Mouse (Mus musculus): ENCODE data around the gene Cdc7. TPM values are rescaled to one million over a fixed set of nuclear protein-coding genes. Genes with fewer than 3 reads are reported as not detected.

Cdc7 gene
- total and polyA plus RNA-seq, 3 experiments: 25.4 to 42.6 (median 27.8) TPM

GRCm38 (mm10) chr5:106989181-106989580 lies 25.1 kb downstream of the Cdc7 start:
- H3K4me1 ChIP-seq (ENCODE audit: control insufficient read depth in 1 of 2, insufficient read depth in 2 of 2): no peaks in the 10 kb centered on the region

GRCm38 (mm10) chr5:106989786-106990185 lies 25.7 kb downstream of the Cdc7 start:
- Histone ChIP-seq H3K4me2 (ENCODE audit: insufficient read depth, low read depth, poor library complexity, severe bottlenecking) (no peak overlapping the region; the same call in 1 of the 2 replicates), H3K4me1 (ENCODE audit: control insufficient read depth in 1 of 2, insufficient read depth in 2 of 2) (peaks cover 0 to 6% of the 10 kb centered on the region in 2 experiments; a peak in 2 of 4 replicates), H3K79me2 (replicated peaks; ENCODE audit: control insufficient read depth, extremely low read depth, insufficient read depth, poor library complexity, severe bottlenecking) (no peaks in the 10 kb centered on the region), H3K36me3 (replicated peaks in 1 of 2; ENCODE audit: control insufficient read depth in 1 of 2, insufficient read depth in 1 of 2, low read length in 1 of 2) (peaks cover 3 to 17% of the 10 kb centered on the region in 2 experiments), H3K9me3 (replicated peaks; ENCODE audit: low read length) (no peaks in the 10 kb centered on the region), H3K27me3 (replicated peaks) (no peaks in the 10 kb centered on the region), H3K4me3 (replicated peaks in 1 of 3; ENCODE audit: low read depth in 2 of 3, low read length in 2 of 3, poor library complexity in 1 of 3) (no peak overlapping the region), H3K27ac (ENCODE audit: insufficient read depth, low read depth) (no peak overlapping the region), H3K9ac (ENCODE audit: insufficient read depth, low read depth) (no peak overlapping the region)
- in situ Hi-C loops (cut with MboI; ENCODE audit: low pct_ligation_motif_present, low pct_unique_long_range_greater_than_20kb, low sequenced_read_pairs) (loop anchor here (10.0 to 25.0 kb wide), 2 partner anchors 295 to 523 kb away; partner anchors contain the start of genes Gm42669 and Tgfbr3), dilution Hi-C loops (cut with MboI; ENCODE audit: extremely low pct_ligation_motif_present, extremely low pct_unique_long_range_greater_than_20kb, low sequenced_read_pairs) (no loop called here)
- DNase-seq (ENCODE audit: extremely low read depth): no peak
- TF ChIP-seq GABPA (IDR thresholded peaks at IDR 0.05; ENCODE audit: insufficient replicate concordance, low read depth, low read length) (no peak), ELF1 (IDR thresholded peaks at IDR 0.05; ENCODE audit: low read depth, low read length) (no peak), UBTF (IDR thresholded peaks at IDR 0.05; ENCODE audit: low read depth, low read length) (no peak), MAFK (IDR thresholded peaks at IDR 0.05; ENCODE audit: insufficient replicate concordance, low read length) (no peak), ZMIZ1 (IDR thresholded peaks at IDR 0.05; ENCODE audit: low read depth, low read length) (no peak), SIN3A (IDR thresholded peaks at IDR 0.05; ENCODE audit: low read length) (no peak), RAD21 (IDR thresholded peaks at IDR 0.05; ENCODE audit: low read depth, low read length) (no peak), USF1 (IDR thresholded peaks at IDR 0.05; ENCODE audit: low read depth, low read length) (no peak), MYC (IDR thresholded peaks at IDR 0.05; ENCODE audit: low read depth, low read length) (no peak), BHLHE40 (IDR thresholded peaks at IDR 0.05; ENCODE audit: low read depth, low read length) (no peak), MAZ (IDR thresholded peaks at IDR 0.05; ENCODE audit: low read depth, low read length) (no peak), RCOR1 (conservative IDR thresholded peaks at IDR 0.05; ENCODE audit: low read depth, low read length) (no peak), CTCF (conservative IDR thresholded peaks at IDR 0.05 in 1 of 2, IDR thresholded peaks at IDR 0.05 in 1 of 2; ENCODE audit: low read depth in 2 of 2, low read length in 2 of 2) (no peak), JUN (IDR thresholded peaks at IDR 0.05; ENCODE audit: insufficient read depth, low read depth, low read length) (no peak), POLR2A (IDR thresholded peaks at IDR 0.05; ENCODE audit: low read depth, low read length) (no peak), IRF4 (IDR thresholded peaks at IDR 0.05; ENCODE audit: low read depth, low read length) (no peak), TCF12 (IDR thresholded peaks at IDR 0.05; ENCODE audit: low read depth, low read length) (no peak)

More at GRCm38 (mm10) chr5:106989181-106989580, 25.1 kb downstream of the Cdc7 start:
- Histone ChIP-seq H3K79me2 (replicated peaks; ENCODE audit: control insufficient read depth, extremely low read depth, insufficient read depth, poor library complexity, severe bottlenecking) (no peaks in the 10 kb centered on the region), H3K36me3 (replicated peaks in 1 of 2; ENCODE audit: control insufficient read depth in 1 of 2, insufficient read depth in 1 of 2, low read length in 1 of 2) (peaks cover 8 to 23% of the 10 kb centered on the region in 2 experiments), H3K4me2 (ENCODE audit: insufficient read depth, low read depth, poor library complexity, severe bottlenecking) (no peak overlapping the region), H3K27me3 (replicated peaks) (no peaks in the 10 kb centered on the region), H3K27ac (ENCODE audit: insufficient read depth, low read depth) (no peak overlapping the region), H3K9me3 (replicated peaks; ENCODE audit: low read length) (no peaks in the 10 kb centered on the region), H3K9ac (ENCODE audit: insufficient read depth, low read depth) (no peak overlapping the region), H3K4me3 (replicated peaks in 1 of 3; ENCODE audit: low read depth in 2 of 3, low read length in 2 of 3, poor library complexity in 1 of 3) (no peak overlapping the region)
- dilution Hi-C loops (cut with MboI; ENCODE audit: extremely low pct_ligation_motif_present, extremely low pct_unique_long_range_greater_than_20kb, low sequenced_read_pairs) (no loop called here), in situ Hi-C loops (cut with MboI; ENCODE audit: low pct_ligation_motif_present, low pct_unique_long_range_greater_than_20kb, low sequenced_read_pairs) (loop anchor here (25.0 kb wide), 1 partner anchor 523 kb away; the partner anchor contains the start of gene Gm42669)
- TF ChIP-seq USF1 (IDR thresholded peaks at IDR 0.05; ENCODE audit: low read depth, low read length): no peak
- no peak for TF ChIP-seq SIN3A (IDR thresholded peaks at IDR 0.05; ENCODE audit: low read length)
- no peak for TF ChIP-seq BHLHE40 (IDR thresholded peaks at IDR 0.05; ENCODE audit: low read depth, low read length)
- no peak for TF ChIP-seq MAFK (IDR thresholded peaks at IDR 0.05; ENCODE audit: insufficient replicate concordance, low read length)
- TF ChIP-seq ZKSCAN1 (IDR thresholded peaks at IDR 0.05; ENCODE audit: borderline replicate concordance, low read depth, low read length): no peak
- TF ChIP-seq KAT2A (IDR thresholded peaks at IDR 0.05; ENCODE audit: insufficient replicate concordance, low read length): no peak
- no peak for TF ChIP-seq PAX5 (IDR thresholded peaks at IDR 0.05; ENCODE audit: low read length)
- TF ChIP-seq NRF1 (IDR thresholded peaks at IDR 0.05; ENCODE audit: low read depth, low read length): no peak
- TF ChIP-seq JUN (IDR thresholded peaks at IDR 0.05; ENCODE audit: insufficient read depth, low read depth, low read length): no peak
- TF ChIP-seq RCOR1 (conservative IDR thresholded peaks at IDR 0.05; ENCODE audit: low read depth, low read length): no peak
- no peak for TF ChIP-seq ZMIZ1 (IDR thresholded peaks at IDR 0.05; ENCODE audit: low read depth, low read length)
- no peak for TF ChIP-seq JUND (conservative IDR thresholded peaks at IDR 0.05; ENCODE audit: low read depth, low read length)
- TF ChIP-seq ELF1 (IDR thresholded peaks at IDR 0.05; ENCODE audit: low read depth, low read length): no peak
- DNase-seq (ENCODE audit: extremely low read depth): no peak
